Mouse (Mus musculus) urinary bladder, postnatal 25 days (tissue): ENCODE data around the gene Smpdl3b.
"Not testable (repeated sequence)": the region's sequence is repeated elsewhere in the genome, so short reads cannot be mapped to it uniquely, and the experiment has no call there.

Experiments used
- DNase-seq: peaks from one replicate; pipeline ENCODE4 v3.0.0; 2022; ENCODE audit warnings: low spot score

Smpdl3b gene

GRCm38 (mm10) chr4:132756974-132757373, at the start of gene Smpdl3b:
Gene Smpdl3b, minus strand, starts transcription at chr4:132757252.
- peak; percentile 63 for DNase-seq

GRCm38 (mm10) chr4:132806620-132807191, 49.7 kb upstream of the Smpdl3b start:
- no peak for DNase-seq

GRCm38 (mm10) chr4:132805599-132806197, 48.6 kb upstream of the Smpdl3b start:
- DNase-seq, result no peak

DNA sequence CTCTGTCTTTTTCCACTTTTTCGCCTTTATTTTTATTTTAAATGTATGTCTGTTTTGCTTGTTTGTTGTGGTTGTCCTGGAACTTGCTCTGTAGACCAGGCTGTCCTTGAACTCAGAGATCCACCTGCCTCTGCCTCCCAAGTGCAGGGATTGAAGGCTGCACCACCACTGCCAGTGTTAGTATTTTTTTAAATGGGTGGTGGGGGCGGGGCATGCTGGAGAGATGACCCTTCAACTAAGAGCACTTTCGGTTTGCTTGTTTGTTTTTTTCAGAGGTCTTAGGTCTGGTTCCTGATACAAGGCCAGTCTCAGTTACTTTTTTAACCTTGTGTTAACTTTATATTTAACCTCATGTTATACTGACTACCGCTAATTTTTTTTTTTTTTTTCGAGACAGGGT, 48.1 kb upstream of the Smpdl3b start:
- no peak for DNase-seq

DNA sequence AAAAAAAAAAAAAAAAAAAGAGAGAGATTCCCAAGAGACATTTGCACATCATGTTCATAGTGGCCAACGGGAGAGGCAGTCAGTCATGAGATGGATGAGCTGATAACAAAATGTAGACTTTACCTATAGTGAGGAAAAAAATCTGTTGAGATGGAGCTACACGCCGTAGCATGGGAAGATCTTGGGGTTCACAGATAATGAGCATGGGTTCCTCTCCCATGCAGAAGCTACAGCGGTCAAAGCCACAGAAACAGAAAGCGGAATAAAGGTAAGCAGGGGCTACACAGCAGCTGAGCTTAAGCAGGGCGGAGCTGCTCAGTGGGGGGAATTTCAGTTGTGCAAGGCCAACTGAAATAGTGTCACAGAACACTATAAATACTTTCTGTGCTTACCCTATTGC, 47.3 kb upstream of the Smpdl3b start:
- DNase-seq, result no peak

- DNase-seq, result no peak
Measured at GRCm38 (mm10) chr4:132803876-132804275, 46.8 kb upstream of the Smpdl3b start.

DNA sequence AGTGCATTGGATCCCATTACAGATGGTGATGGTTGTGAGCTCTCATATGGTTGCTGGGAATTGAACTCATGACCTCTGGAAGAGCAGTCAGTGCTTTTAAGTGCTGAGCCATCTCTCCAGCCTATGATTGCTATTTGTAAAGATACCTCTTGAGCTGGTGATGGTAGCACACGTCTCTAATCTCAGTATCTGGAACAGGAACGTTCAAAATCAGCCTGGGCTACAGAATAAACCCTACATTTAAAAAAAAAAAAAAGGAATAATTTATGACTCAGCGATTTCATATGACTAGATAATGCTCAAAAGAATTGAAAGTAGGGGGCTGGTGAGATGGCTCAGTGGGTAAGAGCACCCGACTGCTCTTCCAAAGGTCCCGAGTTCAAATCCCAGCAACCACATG, 46.2 kb upstream of the Smpdl3b start:
- no peak for DNase-seq

DNA sequence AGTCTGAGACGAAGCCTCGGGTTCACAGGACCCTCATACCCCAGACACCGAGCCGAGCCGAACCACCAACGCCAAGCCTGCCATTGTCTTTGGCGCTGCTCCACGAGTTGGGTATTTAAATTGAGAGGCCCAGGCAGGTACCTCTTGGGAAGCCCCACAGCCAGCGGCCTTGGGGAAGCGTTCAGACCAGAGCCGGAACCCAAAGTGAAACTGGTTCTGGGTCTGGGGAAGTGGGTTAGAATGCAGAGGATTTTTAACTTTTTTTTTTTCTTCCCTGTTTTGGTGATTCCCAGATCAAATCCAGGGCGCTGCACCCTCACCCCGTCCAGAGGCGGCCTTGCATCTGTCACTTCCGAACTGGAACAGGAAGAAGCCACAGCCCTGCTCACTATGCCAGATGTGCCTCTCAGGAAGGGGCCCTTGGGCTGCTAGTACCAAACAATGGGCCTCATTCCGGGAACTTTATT, 45.2 kb upstream of the Smpdl3b start:
- no peak for DNase-seq

GRCm38 (mm10) chr4:132801176-132802077, 44.4 kb upstream of the Smpdl3b start:
- DNase-seq, result no peak

GRCm38 (mm10) chr4:132799845-132800244, 42.8 kb upstream of the Smpdl3b start:
- DNase-seq, result no peak

GRCm38 (mm10) chr4:132798666-132799065, 41.6 kb upstream of the Smpdl3b start:
- not testable (repeated sequence) for DNase-seq

DNA sequence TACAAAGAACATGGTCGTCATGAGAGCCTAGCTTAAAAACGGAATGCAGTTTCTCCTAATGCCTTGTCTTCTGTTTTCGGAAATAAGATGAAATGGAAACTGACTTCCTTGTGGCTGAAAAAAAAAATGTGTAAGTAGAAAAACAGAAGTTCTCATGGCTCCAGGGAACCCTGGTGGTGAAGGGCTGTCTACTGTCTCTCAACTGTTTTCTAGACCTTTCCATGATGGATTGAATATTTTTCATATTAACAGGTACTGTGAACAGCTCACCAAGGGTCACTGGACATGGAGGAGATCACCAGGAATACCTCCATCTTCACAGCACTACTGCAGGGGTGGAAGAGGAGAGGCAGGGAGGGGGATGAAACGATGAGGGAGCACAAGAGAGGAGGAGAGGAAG, 41.0 kb upstream of the Smpdl3b start:
- no peak for DNase-seq

GRCm38 (mm10) chr4:132797461-132797860, 40.4 kb upstream of the Smpdl3b start:
- DNase-seq, result no peak

GRCm38 (mm10) chr4:132796196-132796886, 39.3 kb upstream of the Smpdl3b start, which contains the start of gene Themis2:
Gene Themis2, minus strand, starts transcription at chr4:132796387.
- DNase-seq, result peak; percentile 73

GRCm38 (mm10) chr4:132795171-132795570, 38.1 kb upstream of the Smpdl3b start:
- DNase-seq, result no peak

- DNase-seq, result no peak
Measured at GRCm38 (mm10) chr4:132794760-132795159, 37.7 kb upstream of the Smpdl3b start.

GRCm38 (mm10) chr4:132794028-132794427, 37.0 kb upstream of the Smpdl3b start:
- DNase-seq, result no peak

DNA sequence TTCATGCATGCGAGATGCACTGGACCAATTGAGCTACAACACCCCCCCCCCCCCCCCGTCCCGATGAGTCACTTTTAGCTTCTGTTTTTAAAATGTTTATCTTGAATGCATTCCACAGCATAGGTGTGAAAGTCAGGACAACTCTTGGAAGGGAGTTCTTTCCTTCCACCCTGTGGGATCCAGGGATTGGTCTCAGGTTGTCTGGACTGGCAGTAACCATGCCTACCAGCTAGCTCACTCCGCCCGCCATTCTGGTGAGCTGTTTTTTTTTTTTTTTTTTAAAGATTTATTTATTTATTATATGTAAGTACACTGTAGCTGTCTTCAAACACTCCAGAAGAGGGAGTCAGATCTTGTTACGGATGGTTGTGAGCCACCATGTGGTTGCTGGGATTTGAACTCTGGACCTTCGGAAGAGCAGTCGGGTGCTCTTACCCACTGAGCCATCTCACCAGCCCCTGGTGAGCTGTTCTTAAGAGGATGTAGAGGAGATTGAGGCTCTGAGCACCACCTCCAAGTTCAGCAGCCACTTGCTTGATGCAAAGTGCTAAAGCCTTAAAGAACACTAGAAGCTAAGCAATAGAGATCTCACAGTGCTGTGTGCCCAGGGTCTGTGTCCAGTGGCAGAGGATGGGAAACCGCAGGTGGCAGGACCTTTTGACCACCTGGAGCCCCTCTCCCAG, 36.4 kb upstream of the Smpdl3b start:
- not testable (repeated sequence) for DNase-seq

DNA sequence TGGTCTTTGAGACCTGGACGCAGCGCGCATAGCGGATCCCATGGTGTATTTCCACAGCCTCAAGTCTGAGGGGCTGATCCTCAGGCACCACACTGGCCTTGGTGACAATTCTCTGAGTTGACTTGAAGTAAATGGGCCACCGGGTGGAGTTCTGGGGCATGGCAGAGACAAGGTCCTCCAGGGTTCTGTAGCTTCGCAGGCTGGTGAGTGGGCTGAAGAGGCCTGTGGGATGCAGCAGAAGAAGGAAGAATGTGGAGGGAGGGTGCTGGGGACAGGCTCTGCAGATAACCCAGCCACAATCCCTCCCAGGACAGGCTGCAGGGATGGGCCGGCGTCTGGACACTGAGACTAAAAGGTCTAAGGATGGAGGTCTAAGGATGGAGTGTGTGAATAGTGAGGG, 32.7 kb upstream of the Smpdl3b start:
- no peak for DNase-seq

- no peak for DNase-seq
Measured at GRCm38 (mm10) chr4:132785228-132785627, 28.2 kb upstream of the Smpdl3b start.

- no peak for DNase-seq
Measured at GRCm38 (mm10) chr4:132783732-132784131, 26.7 kb upstream of the Smpdl3b start.

- no peak for DNase-seq
Measured at GRCm38 (mm10) chr4:132780288-132780687, 23.2 kb upstream of the Smpdl3b start.
